Mouse (Mus musculus) embryonic fibroblast, embryonic 13.5 days (primary cell): Measurements from ENCODE around the gene Wdr25. TPM values are rescaled to one million over a fixed set of nuclear protein-coding genes. Genes with fewer than 3 reads are reported as not detected.

ENCODE experiments used
- H3K27ac ChIP-seq: 2 replicates; pipeline ENCODE4 v1.5.1; 2012; ENCODE audit warnings: low read length, control low read depth, inconsistent platforms; ENCODE audit not compliant: insufficient read depth
- H3K4me1 ChIP-seq: 2 replicates; pipeline ENCODE4 v1.6.1; 2011; ENCODE audit warnings: low read length; ENCODE audit not compliant: control insufficient read depth, insufficient read depth
- H3K4me3 ChIP-seq: 2 replicates; pipeline ENCODE4 v1.5.1; 2011; ENCODE audit warnings: mild to moderate bottlenecking, control low read depth, low read length; ENCODE audit not compliant: insufficient read depth
- CTCF ChIP-seq: IDR thresholded peaks from 2 replicates; pipeline ENCODE4 v1.5.1; 2011; ENCODE audit warnings: mild to moderate bottlenecking, control low read depth, low read length, moderate library complexity, borderline replicate concordance; ENCODE audit not compliant: insufficient read depth
- POLR2A ChIP-seq: IDR thresholded peaks from 2 replicates; pipeline ENCODE4 v1.6.1; 2011; ENCODE audit warnings: low read depth, mild to moderate bottlenecking, control low read depth, low read length, moderate library complexity
- polyA plus RNA-seq: library from polyadenylated mRNA; stranded (reverse); fragments of >200 nt; gene quantifications from 2 replicates; pipeline ENCODE4 v1.2.4, GENCODE M21; 2011; ENCODE audit warnings: low read depth; ENCODE audit not compliant: missing spikeins, insufficient read length

The Wdr25 gene
- polyA plus RNA-seq, 1 experiment: 4.8 TPM

GRCm38 (mm10) chr12:108972234-108972633 lies 78.8 kb downstream of the Wdr25 start:
- H3K4me3 ChIP-seq: no peak overlapping the region
- TF ChIP-seq POLR2A (no peak), CTCF (no peak)
- peaks cover 2% of the 10 kb centered on the region; the same call in 1 of the 2 replicates for H3K4me1 ChIP-seq
- no peak overlapping the region for H3K27ac ChIP-seq

- Histone ChIP-seq H3K4me3 (no peak overlapping the region), H3K27ac (no peak overlapping the region), H3K4me1 (0 out of 2 replicates have a peak, but pooled peaks cover 1% of the 10 kb centered on the region)
- peak; percentile 40; the same call in 1 of the 2 replicates for TF ChIP-seq CTCF
- no peak for TF ChIP-seq POLR2A
Observed at GRCm38 (mm10) chr12:108979977-108980376, 86.5 kb downstream of the Wdr25 start.

- Histone ChIP-seq H3K4me3 (no peak overlapping the region), H3K4me1 (0 out of 2 replicates have a peak, but pooled peaks cover 2% of the 10 kb centered on the region), H3K27ac (no peak overlapping the region)
- TF ChIP-seq POLR2A: no peak
- TF ChIP-seq CTCF: no peak
Observed at GRCm38 (mm10) chr12:108981941-108982683, 88.7 kb downstream of the Wdr25 start.

DNA sequence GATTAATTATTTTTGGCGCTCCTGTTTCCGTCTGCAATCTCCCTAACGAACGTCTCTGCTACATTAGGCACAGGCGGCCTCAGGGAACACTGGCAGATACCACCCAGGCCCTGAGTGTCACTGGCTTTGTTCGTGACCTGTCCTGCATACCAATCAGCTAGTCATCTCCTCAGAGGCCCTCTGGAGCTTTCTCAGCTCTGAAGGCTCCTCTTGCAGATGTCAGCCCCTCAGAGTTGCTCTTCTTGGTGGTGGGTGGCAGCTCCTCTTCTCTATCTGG lies 89.2 kb downstream of the Wdr25 start:
- TF ChIP-seq CTCF (no peak), POLR2A (no peak)
- Histone ChIP-seq H3K27ac (no peak overlapping the region), H3K4me1 (0 out of 2 replicates have a peak, but pooled peaks cover 2% of the 10 kb centered on the region), H3K4me3 (no peak overlapping the region)

GRCm38 (mm10) chr12:108983496-108983895 lies 90.1 kb downstream of the Wdr25 start:
- H3K27ac ChIP-seq: no peak overlapping the region
- H3K4me3 ChIP-seq: no peak overlapping the region
- TF ChIP-seq CTCF (no peak), POLR2A (no peak)
- 0 out of 2 replicates have a peak, but pooled peaks cover 2% of the 10 kb centered on the region for H3K4me1 ChIP-seq

DNA sequence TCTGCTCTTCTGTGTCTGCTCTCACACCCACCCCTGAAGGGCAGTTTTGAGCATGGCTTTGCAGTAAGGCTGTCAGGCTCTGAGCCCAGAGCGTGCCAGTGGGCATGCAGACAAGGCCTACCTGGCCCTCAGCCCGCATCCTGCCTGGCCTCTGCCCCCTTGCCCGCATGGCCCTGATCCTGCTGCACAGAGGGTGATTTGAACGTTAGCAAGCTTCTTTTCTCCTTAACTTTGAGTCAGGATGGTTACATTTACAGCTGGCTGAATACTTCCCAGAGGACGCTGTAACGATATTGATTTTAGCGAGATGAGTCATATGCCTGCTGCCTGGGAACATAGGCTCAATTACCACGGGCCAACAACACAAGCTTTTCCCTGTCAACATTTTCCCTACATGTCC lies 91.0 kb downstream of the Wdr25 start:
- no peak overlapping the region for H3K27ac ChIP-seq
- TF ChIP-seq CTCF (no peak), POLR2A (no peak)
- 0 out of 2 replicates have a peak, but pooled peaks cover 2% of the 10 kb centered on the region for H3K4me1 ChIP-seq
- H3K4me3 ChIP-seq: no peak overlapping the region

DNA sequence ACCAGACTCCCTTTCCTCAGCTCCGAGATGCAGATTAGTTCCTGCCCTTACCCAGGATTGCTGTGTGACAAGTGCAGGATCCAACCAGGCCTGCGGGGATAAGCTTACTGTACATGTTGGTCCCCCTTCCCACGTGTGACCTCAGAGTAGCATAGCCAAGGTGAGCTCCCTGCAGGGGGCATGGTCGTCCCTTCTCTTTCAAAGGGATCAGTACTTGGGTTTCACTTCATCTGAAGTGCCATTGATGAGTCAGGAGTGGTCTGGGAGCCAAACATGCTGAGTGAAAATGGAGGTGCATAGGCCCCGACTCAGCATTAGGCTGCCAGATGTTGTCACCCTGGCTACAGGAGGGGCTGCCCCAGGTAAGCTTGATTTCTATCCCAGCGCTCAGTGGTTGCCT lies 91.6 kb downstream of the Wdr25 start:
- H3K27ac ChIP-seq: no peak overlapping the region; the same call in 1 of the 2 replicates
- TF ChIP-seq POLR2A (no peak), CTCF (no peak)
- no peak overlapping the region for H3K4me3 ChIP-seq
- 0 out of 2 replicates have a peak, but pooled peaks cover 2% of the 10 kb centered on the region for H3K4me1 ChIP-seq

GRCm38 (mm10) chr12:108987448-108987847 lies 94.0 kb downstream of the Wdr25 start:
- Histone ChIP-seq H3K4me1 (0 out of 2 replicates have a peak, but pooled peaks cover 2% of the 10 kb centered on the region), H3K27ac (no peak overlapping the region), H3K4me3 (no peak overlapping the region)
- no peak for TF ChIP-seq CTCF
- TF ChIP-seq POLR2A: no peak

- Histone ChIP-seq H3K27ac (no peak overlapping the region), H3K4me1 (no peaks in the 10 kb centered on the region), H3K4me3 (no peak overlapping the region)
- TF ChIP-seq POLR2A: no peak
- no peak for TF ChIP-seq CTCF
Observed at GRCm38 (mm10) chr12:108990425-108990824, 97.0 kb downstream of the Wdr25 start.

DNA sequence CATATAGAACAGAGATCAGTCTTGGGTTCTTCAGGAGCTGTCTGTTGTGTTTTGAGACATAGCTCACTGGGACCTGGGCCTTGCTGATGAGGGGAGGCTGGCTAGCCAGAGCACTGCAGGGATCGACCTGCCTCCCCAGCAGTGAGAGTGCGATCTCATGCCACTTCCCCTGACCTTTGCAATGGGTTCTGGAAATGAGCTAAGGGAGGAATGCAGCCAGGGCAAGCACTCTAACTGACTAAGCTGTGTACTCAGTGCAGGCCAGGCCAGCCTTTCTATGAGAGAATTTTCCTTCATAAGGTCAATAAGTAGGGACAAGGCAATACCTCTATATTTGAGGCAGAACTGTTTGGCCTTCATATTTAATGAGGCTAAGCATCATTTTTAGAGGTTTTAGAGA lies 99.6 kb downstream of the Wdr25 start:
- no peak for TF ChIP-seq CTCF
- TF ChIP-seq POLR2A: no peak
- Histone ChIP-seq H3K4me3 (no peak overlapping the region), H3K4me1 (no peaks in the 10 kb centered on the region), H3K27ac (no peak overlapping the region)
